ENCODE assay signal across 9 mouse cellular contexts in genomic region chr13:113663151-113663779, GRCm38 (mm10). TPM values are rescaled to one million over a fixed set of nuclear protein-coding genes. Genes with fewer than 3 reads are reported as not detected.
DNase-seq lines count a peak whose midpoint lies in the region; ATAC-seq and TF ChIP-seq lines count a peak whose summit lies in the region.
"Had no signal": no experiment of that assay in that cellular context is flagged by ENCODE, and none has a peak within 500 bp of the region (broad histone marks: within the 10 kb centered on the region; RNA-seq: fewer than 3 reads in every experiment).

Gene Hspb3, minus strand, starts transcription at chr13:113663676.

- intact Hi-C loops in gastrocnemius, postnatal 14 days (cut with DNase I; ENCODE audit: low total_unique reads): no loop called here

- no peaks in the 10 kb centered on the region for H3K9me3 ChIP-seq in hindbrain, embryonic 15.5 days
- H3K9me3 ChIP-seq: liver, embryonic 15.5 days had no signal

- no peaks in the 10 kb centered on the region for H3K36me3 ChIP-seq in hindbrain, embryonic 15.5 days
- H3K36me3 ChIP-seq: liver, embryonic 15.5 days had no signal

- no peaks in the 10 kb centered on the region for H3K27me3 ChIP-seq in hindbrain, embryonic 15.5 days
- H3K27me3 ChIP-seq: liver, embryonic 15.5 days had no signal

- H3K27ac ChIP-seq in layer of hippocampus, adult 2 months: peak within 1 kb of the TSS; percentile 63
- no peak within 1 kb of the TSS; the same call in 1 of the 2 replicates for H3K27ac ChIP-seq in hindbrain, embryonic 15.5 days (replicated peaks)
- H3K27ac ChIP-seq: liver, embryonic 15.5 days had no signal

- no peak within 1 kb of the TSS for H3K9ac ChIP-seq in hindbrain, embryonic 15.5 days
- H3K9ac ChIP-seq: liver, embryonic 15.5 days had no signal

- H3K4me2 ChIP-seq in hindbrain, embryonic 15.5 days: peak within 1 kb of the TSS; percentile 22
- H3K4me2 ChIP-seq: liver, embryonic 15.5 days had no signal

- peak; percentile 87 for ATAC-seq in hindbrain, embryonic 15.5 days (ENCODE audit: low FRiP score, low read depth)

- DNase-seq in layer of hippocampus, adult 2 months (ENCODE audit: low spot score in 2 of 2): peak in 1 of 2 experiments; percentile 37
- no peak for DNase-seq in layer of hippocampus, postnatal 36 days
- peak; percentile 98 to 99 for DNase-seq in cerebellum, postnatal 10 days
- peak; percentile 78 for DNase-seq in gastrocnemius, postnatal 14 days
- DNase-seq in retina, postnatal 1 day: peak; percentile 82
- no peak for DNase-seq in adipocyte (ENCODE audit: low spot score)
- no peak for DNase-seq in layer of hippocampus, adult 11-12 months (ENCODE audit: low spot score)

- peak within 1 kb of the TSS; percentile 40 for H3K4me3 ChIP-seq in layer of hippocampus, adult 2 months
- no peak within 1 kb of the TSS for H3K4me3 ChIP-seq in hindbrain, embryonic 15.5 days
- H3K4me3 ChIP-seq: liver, embryonic 15.5 days had no signal

- 49% methylated on average over 28 of the region's 28 CpGs for WGBS in hindbrain, embryonic 15.5 days

- TF ChIP-seq CTCF in layer of hippocampus, adult 2 months (conservative IDR thresholded peaks at IDR 0.05): no peak

- H3K4me1 ChIP-seq in hindbrain, embryonic 15.5 days (replicated peaks): peaks cover 12% of the 10 kb centered on the region
- H3K4me1 ChIP-seq: liver, embryonic 15.5 days had no signal

RNA-seq across cellular contexts. Expression of gene Hspb3, which starts in this region (rescaled TPM):
- 1 to 10 TPM in 1 of 2 experiments, under 1 TPM in 1; 0.64 to 1.5 TPM for total RNA-seq in layer of hippocampus, adult 2 months (2021)
- total RNA-seq in layer of hippocampus, postnatal 36 days (2021): 1 to 10 TPM in 1 of 2 experiments, under 1 TPM in 1; 0.62 to 1.0 TPM
- total RNA-seq in gastrocnemius, postnatal 14 days (2021): 10 to 100 TPM; 58.1 to 83.0 TPM
- polyA plus RNA-seq in hindbrain, embryonic 15.5 days (2015; fragmentation: Nextera tagmentation; extraction: Ambion mirVana): 0.19 and 0.21 TPM in 2 replicates

Comparison
In these comparisons a context has a peak if more than half of its experiments do, and no peak if none do; other contexts are left out.
1. RNA of gene Hspb3 (total RNA-seq): 58.1 to 83.0 TPM in gastrocnemius, postnatal 14 days; 0.64 to 1.5 TPM in layer of hippocampus, adult 2 months and 0.62 to 1.0 TPM in layer of hippocampus, postnatal 36 days; every median in the first group is over 10 times any median in the second.
2. Peak in ATAC-seq and H3K4me2 ChIP-seq in hindbrain, embryonic 15.5 days; RNA of the gene not detected or under 1 TPM.
3. DNase-seq: peak in cerebellum, postnatal 10 days (2 of 2), gastrocnemius, postnatal 14 days (single experiment) and retina, postnatal 1 day (single experiment); none in layer of hippocampus, postnatal 36 days (0 of 2), adipocyte (single experiment) and layer of hippocampus, adult 11-12 months (single experiment).